Mouse (Mus musculus) heart, postnatal 0 days (tissue): ENCODE measurements at regions not wholly inside any gene's neighbourhood (a gene's known extent, or its start where the extent isn't known, plus 50 kb on each side); places are given as distances from the start of the nearest gene placed in this dataset.

Experiments
- ATAC-seq: fragments of 200-750 bp; cut with Nextera tagmentation; 2 replicates; pipeline ENCODE4 v1.8.0; 2017; ENCODE audit warnings: low read depth, moderate number of reproducible peaks, moderate library complexity; ENCODE audit not compliant: insufficient read depth
- DNase-seq: peaks from one replicate; pipeline ENCODE4 v3.0.0-alpha.2; 2016; ENCODE audit warnings: low spot score
- H3K27ac ChIP-seq: fragments of 300-500 bp; sonication (generic); 2 replicates; pipeline ENCODE4 v1.5.1; 2014; ENCODE audit warnings: low read depth, mild to moderate bottlenecking
- H3K27me3 ChIP-seq: fragments of 300-500 bp; sonication (generic); 2 replicates; pipeline ENCODE4 v1.6.1; 2014; ENCODE audit warnings: low read length, mixed read lengths; ENCODE audit not compliant: control insufficient read depth, insufficient read depth
- H3K36me3 ChIP-seq: fragments of 300-500 bp; sonication (generic); replicated peaks from 2 replicates; pipeline ENCODE4 v1.6.1; 2014; ENCODE audit warnings: low read length, mixed read lengths; ENCODE audit not compliant: control insufficient read depth, insufficient read depth
- H3K4me1 ChIP-seq: fragments of 300-500 bp; sonication (generic); 2 replicates; pipeline ENCODE4 v1.6.1; 2014; ENCODE audit warnings: antibody characterized with exemption; ENCODE audit not compliant: control insufficient read depth, insufficient read depth
- H3K4me2 ChIP-seq: fragments of 300-500 bp; sonication (generic); 2 replicates; pipeline ENCODE4 v1.6.1; 2014; ENCODE audit warnings: low read depth, mild to moderate bottlenecking, low read length, moderate library complexity
- H3K4me3 ChIP-seq: fragments of 300-500 bp; sonication (generic); 2 replicates; pipeline ENCODE4 v1.5.1; 2014; ENCODE audit warnings: low read depth, low read length
- H3K9ac ChIP-seq: fragments of 300-500 bp; sonication (generic); replicated peaks from 2 replicates; pipeline ENCODE4 v1.6.1; 2014; ENCODE audit warnings: low read depth, low read length, mixed read lengths
- H3K9me3 ChIP-seq: fragments of 300-500 bp; sonication (generic); replicated peaks from 2 replicates; pipeline ENCODE4 v1.6.1; 2016; ENCODE audit warnings: low read length; ENCODE audit not compliant: control insufficient read depth
- CTCF ChIP-seq: IDR thresholded peaks from 2 replicates; pipeline ENCODE4 v1.5.1; 2016; ENCODE audit warnings: antibody characterized with exemption, control low read depth, low read depth
- EP300 ChIP-seq: IDR thresholded peaks from 2 replicates; pipeline ENCODE4 v1.6.1; 2016; ENCODE audit warnings: antibody characterized with exemption, low read depth
- WGBS: fragments of 180-500 bp; shearing (Covaris S2); extraction: QIAGEN DNeasy Blood & Tissue Kit; methylation state at CpG from one replicate; pipeline ENCODE4 v1.1.7; 2014; 5-methylcytosine and 5-hydroxymethylcytosine counted together

- DNase-seq (no peak), ATAC-seq (no peak)
- Histone ChIP-seq H3K9me3 (no peaks in the 10 kb centered on the region), H3K9ac (no peak overlapping the region), H3K27me3 (0 out of 2 replicates have a peak, but pooled peaks cover 8% of the 10 kb centered on the region), H3K4me1 (no peaks in the 10 kb centered on the region), H3K36me3 (no peaks in the 10 kb centered on the region), H3K4me2 (no peak overlapping the region), H3K4me3 (no peak overlapping the region), H3K27ac (no peak overlapping the region)
- 68% methylated on average over 4 of the region's 4 CpGs for WGBS
- TF ChIP-seq CTCF (no peak), EP300 (no peak)
These were observed 61.6 kb upstream of the Irx3 start for GRCm38 (mm10) chr8:91863505-91863904.

GRCm38 (mm10) chr8:91855881-91856280, 54.0 kb upstream of the Irx3 start:
- peaks cover 28% of the 10 kb centered on the region for H3K4me1 ChIP-seq
- H3K27me3 ChIP-seq, result no peaks in the 10 kb centered on the region
- no peak overlapping the region for H3K4me2 ChIP-seq
- ATAC-seq (no peak), DNase-seq (no peak)
- H3K9ac ChIP-seq, result no peak overlapping the region
- TF ChIP-seq EP300 (no peak), CTCF (no peak)
- 81% methylated on average over 14 of the region's 14 CpGs for WGBS
- no peak overlapping the region for H3K27ac ChIP-seq
- H3K36me3 ChIP-seq, result no peaks in the 10 kb centered on the region
- H3K9me3 ChIP-seq, result no peaks in the 10 kb centered on the region
- H3K4me3 ChIP-seq, result no peak overlapping the region

DNA sequence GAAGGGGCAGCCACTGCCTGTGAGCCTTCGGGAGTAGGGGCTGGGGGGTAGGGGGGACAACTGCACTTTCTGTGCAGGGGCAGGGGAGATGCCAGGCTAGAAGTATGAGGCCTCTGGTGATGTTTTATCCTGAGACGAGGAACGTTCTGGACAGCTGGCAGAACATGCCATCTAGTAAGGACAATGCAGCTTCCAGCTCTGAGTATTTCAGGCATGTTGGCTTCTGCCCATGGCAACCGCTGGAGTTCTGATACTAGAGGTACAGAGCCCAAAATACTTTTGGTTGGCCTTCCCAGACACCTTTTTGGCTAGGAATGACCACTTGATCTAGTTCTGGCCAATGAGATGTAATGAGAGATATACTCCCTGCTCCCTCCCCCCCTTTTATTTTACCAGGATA, 52.5 kb upstream of the Irx3 start:
- Histone ChIP-seq H3K4me1 (peaks cover 28% of the 10 kb centered on the region), H3K36me3 (no peaks in the 10 kb centered on the region), H3K9ac (no peak overlapping the region), H3K27ac (peak overlapping the region; percentile 32), H3K27me3 (no peaks in the 10 kb centered on the region), H3K9me3 (no peaks in the 10 kb centered on the region), H3K4me3 (no peak overlapping the region), H3K4me2 (no peak overlapping the region)
- peak; percentile 53 for ATAC-seq
- no peak for TF ChIP-seq EP300
- no peak for TF ChIP-seq CTCF
- peak; percentile 25 for DNase-seq
- WGBS, result 28% methylated on average over 4 of the region's 4 CpGs

- DNase-seq (no peak), ATAC-seq (no peak)
- Histone ChIP-seq H3K4me1 (peaks cover 28% of the 10 kb centered on the region), H3K27ac (peak overlapping the region; percentile 32), H3K9me3 (no peaks in the 10 kb centered on the region), H3K4me2 (no peak overlapping the region), H3K36me3 (no peaks in the 10 kb centered on the region), H3K4me3 (no peak overlapping the region), H3K9ac (no peak overlapping the region), H3K27me3 (no peaks in the 10 kb centered on the region)
- TF ChIP-seq EP300 (no peak), CTCF (no peak)
- 63% methylated on average over 2 of the region's 2 CpGs for WGBS
These were observed 51.9 kb upstream of the Irx3 start for GRCm38 (mm10) chr8:91853803-91854202.

DNA sequence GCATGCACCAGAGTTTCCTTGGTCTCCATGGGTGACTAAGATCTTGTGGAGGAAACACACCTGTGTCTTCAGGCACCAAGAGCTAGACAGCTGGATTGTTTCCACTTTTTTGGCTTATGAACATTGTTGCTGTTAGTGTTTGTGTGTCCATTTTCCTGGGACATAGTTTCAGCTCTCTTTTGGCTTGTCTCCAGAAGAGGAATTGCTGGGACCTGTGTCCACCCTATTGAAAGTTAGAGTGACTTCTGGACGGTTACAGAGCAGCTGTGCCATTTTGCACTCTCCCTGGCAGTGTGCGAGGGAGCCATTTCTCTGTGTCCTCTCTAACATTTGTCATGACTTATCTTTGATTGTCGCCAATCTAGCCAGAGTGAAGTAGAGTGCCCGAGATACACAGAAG, 51.5 kb upstream of the Irx3 start:
- Histone ChIP-seq H3K36me3 (no peaks in the 10 kb centered on the region), H3K4me2 (no peak overlapping the region)
- no peak for DNase-seq

More for the DNA sequence above, 51.5 kb upstream of the Irx3 start:
- H3K9me3 ChIP-seq, result no peaks in the 10 kb centered on the region
- no peak overlapping the region for H3K27ac ChIP-seq
- H3K4me3 ChIP-seq, result no peak overlapping the region
- no peak for TF ChIP-seq CTCF
- no peak for TF ChIP-seq EP300
- H3K4me1 ChIP-seq, result peaks cover 28% of the 10 kb centered on the region
- no peak for ATAC-seq
- 45% methylated on average over 4 of the region's 4 CpGs for WGBS
- H3K9ac ChIP-seq, result no peak overlapping the region
- no peaks in the 10 kb centered on the region for H3K27me3 ChIP-seq
